Mouse (Mus musculus) heart, adult 10 weeks (tissue): ENCODE data around the gene Cyp4f39. TPM values are rescaled to one million over a fixed set of nuclear protein-coding genes. Genes with fewer than 3 reads are reported as not detected.

Experiments used
- polyA plus RNA-seq: library from polyadenylated mRNA; stranded (reverse); fragments of 350-450 nt; fragmentation: Illumina TruSeq; extraction: RNeasy Lipid Tissue Mini Kit (QIAGEN cat#74804); gene quantifications from one replicate; pipeline ENCODE4 v1.2.3, GENCODE M21; 2014; ENCODE audit warnings: low read depth, low replicate concordance

Cyp4f39 gene
- polyA plus RNA-seq = not detected

GRCm38 (mm10) chr17:32452482-32452881 lies at the start of gene Cyp4f39:
TSS of gene Cyp4f39 (plus strand) at chr17:32452723.

GRCm38 (mm10) chr17:32403417-32403816 lies 49.1 kb upstream of the Cyp4f39 start, which contains the start of gene Rasal3:
TSS of gene Rasal3 (minus strand) at chr17:32403583.

GRCm38 (mm10) chr17:32424034-32424433 lies 28.5 kb upstream of the Cyp4f39 start, which contains the start of gene Pglyrp2:
TSS of gene Pglyrp2 (minus strand) at chr17:32424167.

GRCm38 (mm10) chr17:32505851-32506728 lies 53.6 kb downstream of the Cyp4f39 start, which contains the start of gene Cyp4f17:
TSS of gene Cyp4f17 (plus strand) at chr17:32506050.

GRCm38 (mm10) chr17:32536051-32536866 lies 83.7 kb downstream of the Cyp4f39 start, which contains the start of gene Cyp4f16:
TSS of gene Cyp4f16 (plus strand) at chr17:32536558.

Other genes with a start within 250 kb of the Cyp4f39 start
- gene Brd4, start 168.0 kb upstream of the Cyp4f39 start, polyA plus RNA-seq = 37.7 TPM
- 65.8 TPM for gene Akap8, start 131.5 kb upstream of the Cyp4f39 start, polyA plus RNA-seq
- 81.5 TPM for gene Akap8l, start 102.1 kb upstream of the Cyp4f39 start, polyA plus RNA-seq
- 13.5 TPM for gene Wiz, start 63.3 kb upstream of the Cyp4f39 start, polyA plus RNA-seq
- 0.92 TPM for gene Rasal3, start 49.1 kb upstream of the Cyp4f39 start, polyA plus RNA-seq
- not detected for gene Pglyrp2, start 28.6 kb upstream of the Cyp4f39 start, polyA plus RNA-seq
- gene Cyp4f17, start 53.3 kb downstream of the Cyp4f39 start, polyA plus RNA-seq = 4.5 TPM
- 9.8 TPM for gene Cyp4f16, start 83.8 kb downstream of the Cyp4f39 start, polyA plus RNA-seq
- gene Cyp4f37, start 168.6 kb downstream of the Cyp4f39 start, polyA plus RNA-seq = not detected
- gene Cyp4f40, start 206.2 kb downstream of the Cyp4f39 start, polyA plus RNA-seq = not detected
- gene Cyp4f15, start 232.9 kb downstream of the Cyp4f39 start, polyA plus RNA-seq = not detected